Mouse (Mus musculus) adrenal gland, adult 18-20 months (tissue): Measurements from ENCODE around the gene Usb1. TPM values are rescaled to one million over a fixed set of nuclear protein-coding genes. Genes with fewer than 3 reads are reported as not detected.
"Not testable (repeated sequence)": the region's sequence is repeated elsewhere in the genome, so short reads cannot be mapped to it uniquely, and the experiment has no call there.

Experiments used
- DNase-seq, 2 experiments: peaks; one replicate each; pipeline ENCODE4 v3.0.0; 2021 to 2022; ENCODE audit warnings: low spot score in 2 of 2
- total RNA-seq, 2 experiments: library from RNA; stranded (reverse); gene quantifications; 1 replicate in 1 of 2; 2 replicates in 1 of 2; pipeline ENCODE4 v1.2.3; 2021

The Usb1 gene
- total RNA-seq, 2 experiments from 2014 or later: 11.6 to 11.9 TPM

- DNase-seq: no peak
Observed at GRCm38 (mm10) chr8:95369581-95370326, 37.7 kb downstream of the Usb1 start.

DNA sequence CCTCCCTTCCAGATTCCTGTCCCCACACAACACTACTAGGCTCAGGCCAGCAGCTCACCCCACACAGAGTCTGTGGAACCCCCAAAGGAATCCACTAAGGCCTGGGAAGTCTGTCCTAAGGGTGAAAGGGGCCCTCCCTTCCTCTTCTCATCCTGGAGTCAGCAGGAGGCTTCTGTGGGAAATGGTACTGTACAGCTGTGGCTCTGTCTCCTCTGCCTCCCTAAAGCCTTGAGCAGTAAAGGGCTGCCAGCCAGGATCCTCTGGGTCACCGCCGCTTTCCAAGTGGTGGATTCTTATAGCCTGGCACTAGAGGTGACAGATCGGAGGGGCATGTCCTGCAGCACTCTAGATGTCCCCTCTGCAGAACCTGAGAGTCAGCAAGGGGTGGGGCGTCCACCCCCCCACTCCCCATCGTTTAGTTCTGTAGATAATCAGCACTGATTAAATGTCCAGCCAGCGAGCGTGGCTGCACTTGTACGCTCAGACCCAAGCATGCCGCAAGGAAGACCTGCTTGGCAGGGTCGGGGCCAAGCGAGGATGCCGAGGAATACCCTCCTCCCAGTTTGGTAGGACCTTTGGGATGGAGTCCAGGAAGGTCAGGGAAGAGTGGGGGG lies 41.4 kb downstream of the Usb1 start:
- no peak for DNase-seq

DNA sequence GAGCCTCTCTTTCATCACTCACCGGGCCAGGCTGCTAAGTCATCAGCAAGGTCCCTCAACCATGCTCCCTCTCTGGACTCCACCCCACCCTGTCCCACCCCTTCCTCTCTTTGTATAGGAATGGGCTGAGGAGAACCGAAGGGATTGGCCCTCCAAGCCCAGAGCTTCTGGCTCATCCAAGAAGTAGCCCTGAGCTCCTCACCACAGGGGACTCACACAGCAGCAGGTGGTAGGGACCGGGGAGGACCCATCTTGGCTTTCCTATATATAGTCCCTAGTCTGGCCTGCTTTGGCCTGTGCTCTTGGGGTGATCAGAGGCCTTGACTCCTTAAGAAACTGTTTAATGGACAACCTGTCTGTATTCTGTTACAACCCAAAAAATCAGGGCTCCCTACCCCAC lies 42.3 kb downstream of the Usb1 start:
- DNase-seq: no peak

GRCm38 (mm10) chr8:95375374-95375930 lies 43.4 kb downstream of the Usb1 start:
- no peak for DNase-seq

DNA sequence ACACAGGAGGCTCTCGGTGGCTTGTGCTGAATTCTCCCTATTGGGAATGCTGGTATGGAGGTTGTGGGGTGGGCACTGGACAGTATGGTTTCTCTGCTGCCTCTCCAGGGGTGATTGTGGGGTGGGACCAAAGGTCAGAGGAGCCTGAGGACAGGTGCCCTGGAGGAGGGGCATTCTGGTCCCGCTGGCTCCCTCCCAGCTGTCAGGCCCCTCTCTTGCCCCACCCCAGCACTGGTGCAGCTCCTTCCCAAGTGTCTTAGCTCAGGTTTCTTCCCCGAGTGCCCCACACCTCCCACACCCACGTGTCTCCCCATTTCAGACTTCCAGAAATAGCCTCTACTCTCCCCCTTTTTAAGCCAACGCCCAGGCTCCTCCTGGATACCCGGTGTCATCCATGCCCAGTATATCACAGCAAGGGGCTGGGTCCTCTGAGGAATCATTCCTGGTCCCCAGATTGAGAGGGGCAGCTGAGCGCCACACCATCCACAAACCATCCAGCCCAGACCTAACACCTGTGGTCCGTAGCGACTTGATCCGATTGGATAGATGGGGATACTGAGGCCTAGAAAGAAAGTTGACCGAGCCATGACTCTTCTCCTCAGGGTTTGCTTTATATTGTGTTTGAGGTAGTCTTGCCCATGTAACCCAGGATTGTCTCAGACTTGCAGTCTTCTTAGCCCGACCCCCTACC lies 44.4 kb downstream of the Usb1 start:
- DNase-seq: no peak

GRCm38 (mm10) chr8:95377101-95377500 lies 45.0 kb downstream of the Usb1 start:
- no peak for DNase-seq

DNA sequence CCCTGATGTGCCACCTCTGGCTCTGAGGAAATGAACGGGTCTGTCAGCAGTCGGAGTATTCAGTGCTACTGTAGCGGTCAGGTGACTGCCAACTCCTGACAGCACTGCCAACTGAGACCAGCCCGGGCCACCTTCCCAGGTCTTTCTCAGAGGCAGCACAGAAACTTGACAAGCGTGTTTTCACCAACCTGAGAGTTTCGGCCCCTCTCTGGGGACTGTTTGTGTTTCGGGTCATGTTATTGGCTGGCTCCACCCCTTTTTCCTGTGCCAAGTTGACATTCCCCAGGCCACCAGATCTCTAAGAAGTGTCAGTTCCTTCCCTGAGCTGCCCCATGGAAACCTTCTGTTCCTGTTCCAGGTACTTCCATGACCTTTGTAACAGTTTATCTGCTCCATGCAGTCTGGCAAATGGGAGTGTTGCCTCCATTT lies 45.8 kb downstream of the Usb1 start:
- no peak for DNase-seq

- DNase-seq: not testable (repeated sequence)
Observed at GRCm38 (mm10) chr8:95378928-95379327, 46.8 kb downstream of the Usb1 start.

DNA sequence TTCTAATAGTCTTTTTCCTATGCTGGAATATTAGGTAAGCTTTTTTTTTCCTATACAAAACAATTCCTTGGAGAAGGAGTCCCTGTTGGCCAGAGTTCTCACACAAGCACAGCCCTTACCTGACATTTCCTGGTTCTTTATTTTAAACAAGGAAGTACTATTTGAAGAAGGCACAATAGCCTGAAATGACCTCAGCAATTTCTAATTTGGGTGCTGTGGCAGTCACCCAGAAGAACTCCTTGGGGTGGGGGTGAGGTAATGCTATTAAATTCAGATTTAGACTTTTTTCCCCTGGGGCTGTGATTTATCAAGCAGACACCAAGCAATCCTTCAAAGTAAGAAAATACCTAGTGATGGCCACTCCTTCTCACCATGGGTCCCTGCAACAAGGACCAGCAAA lies 48.9 kb downstream of the Usb1 start:
- DNase-seq: no peak

- no peak for DNase-seq
Observed at GRCm38 (mm10) chr8:95381595-95381994, 49.5 kb downstream of the Usb1 start.

- DNase-seq: no peak
Observed at GRCm38 (mm10) chr8:95384501-95384900, 52.4 kb downstream of the Usb1 start.

- no peak for DNase-seq
Observed at GRCm38 (mm10) chr8:95386037-95386436, 54.0 kb downstream of the Usb1 start.

GRCm38 (mm10) chr8:95387221-95387620 lies 55.1 kb downstream of the Usb1 start:
- no peak for DNase-seq

DNA sequence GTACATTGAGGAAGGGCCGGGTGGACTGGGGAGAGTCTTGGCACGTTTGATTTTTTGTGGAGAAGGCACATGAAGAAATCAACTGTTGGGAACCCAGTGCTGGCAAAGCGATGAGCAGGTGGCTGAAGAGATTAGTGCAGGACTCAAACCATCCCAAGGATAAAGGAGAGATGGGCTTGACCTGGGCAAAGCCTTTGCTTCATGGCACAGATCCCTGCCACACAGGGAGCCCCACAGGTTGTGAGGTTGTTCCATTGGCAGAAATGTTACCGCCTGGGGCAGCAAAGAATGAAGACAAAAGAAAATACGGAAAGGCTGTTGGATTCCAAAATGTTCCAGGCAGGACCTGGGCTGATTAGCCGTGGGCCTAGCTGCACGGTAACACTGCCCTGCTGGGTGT lies 55.9 kb downstream of the Usb1 start:
- DNase-seq: no peak

GRCm38 (mm10) chr8:95390312-95390711 lies 58.2 kb downstream of the Usb1 start:
- DNase-seq: no peak

- no peak for DNase-seq
Observed at GRCm38 (mm10) chr8:95391101-95391500, 59.0 kb downstream of the Usb1 start.

DNA sequence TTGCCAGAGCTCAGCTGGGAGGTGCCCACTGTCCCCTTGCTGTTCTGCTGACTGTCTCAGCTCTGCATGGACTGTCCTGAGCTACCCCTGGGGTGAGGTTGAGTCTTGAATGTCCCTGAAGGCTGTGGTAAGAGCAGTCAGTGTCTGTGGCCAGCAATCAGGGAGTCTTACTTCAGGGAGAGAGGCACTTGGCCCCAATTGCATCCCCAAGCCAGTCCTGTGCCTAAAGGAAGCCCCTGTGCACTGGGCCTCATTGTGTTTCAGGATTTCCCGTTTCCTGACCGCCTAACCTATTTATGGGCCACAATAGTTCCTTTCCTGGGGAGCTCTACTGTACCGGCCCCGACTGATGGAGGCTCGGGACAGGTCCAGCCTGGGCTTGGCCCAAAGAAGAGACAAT lies 60.5 kb downstream of the Usb1 start:
- DNase-seq: no peak

DNA sequence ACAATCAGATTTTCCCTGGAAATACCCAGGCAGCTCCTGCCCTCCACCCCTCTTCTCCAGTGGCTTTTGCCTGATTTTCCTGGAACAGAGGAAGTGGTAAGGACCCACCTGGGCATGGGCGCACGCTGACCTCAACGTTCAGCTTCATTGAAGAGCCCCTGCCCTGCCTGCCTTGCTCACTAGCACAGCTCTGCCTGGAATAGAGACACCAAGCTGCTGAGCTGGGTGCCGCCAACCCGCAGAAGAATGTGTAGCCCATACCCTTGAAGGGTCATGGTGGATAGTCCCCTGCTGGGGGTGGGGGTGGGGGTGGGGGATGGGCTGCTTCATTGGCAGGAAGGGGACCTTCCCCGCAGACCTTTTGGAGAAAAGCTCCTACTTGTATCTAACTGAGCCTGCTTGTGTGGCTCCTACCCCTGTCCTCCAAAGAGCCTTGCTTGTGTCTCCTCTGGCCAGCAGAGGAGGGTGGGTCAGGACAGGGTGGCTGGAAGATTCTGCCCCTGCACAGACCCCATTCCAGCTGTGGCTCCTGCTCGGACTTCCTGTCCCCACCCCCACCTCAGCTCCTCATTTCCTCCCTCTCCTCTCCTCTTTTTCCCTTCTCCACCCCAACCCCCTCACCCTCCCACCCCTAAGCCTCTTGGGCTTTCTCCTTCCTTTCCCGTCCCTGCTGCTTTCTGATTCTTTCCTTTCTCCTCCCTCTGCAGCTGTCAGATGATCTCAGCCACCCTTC lies 63.3 kb downstream of the Usb1 start:
- no peak for DNase-seq

DNA sequence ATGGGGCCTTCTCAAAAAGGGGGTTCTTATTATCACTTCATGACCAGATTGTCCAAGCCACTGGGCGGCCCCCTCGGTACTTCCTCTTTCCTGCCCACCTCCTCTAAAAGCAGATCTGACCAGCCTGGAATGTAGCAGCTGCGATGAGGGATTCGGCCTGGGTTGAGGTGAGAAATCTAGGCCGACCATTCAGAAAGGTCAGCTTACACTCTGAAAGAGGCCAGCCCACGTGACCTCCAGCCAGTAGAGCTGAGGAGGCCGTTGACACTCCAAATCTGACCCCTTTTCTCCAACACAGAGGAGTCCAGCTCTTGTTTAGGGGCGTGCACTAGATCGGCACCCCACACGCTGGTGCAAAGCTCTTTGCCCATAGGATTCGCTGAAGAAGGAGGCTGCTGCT lies 64.7 kb downstream of the Usb1 start:
- no peak for DNase-seq
